Mouse (Mus musculus) E14TG2a.4 (cell line): ENCODE results near the gene Id2.

Source experiments
- CTCF ChIP-seq: conservative IDR thresholded peaks from 2 replicates; pipeline ENCODE4 v1.5.1; 2014; ENCODE audit warnings: low read length
- POU5F1 ChIP-seq: IDR thresholded peaks from 2 replicates; pipeline ENCODE4 v1.6.1; 2014; ENCODE audit warnings: low read length, borderline replicate concordance

DNA sequence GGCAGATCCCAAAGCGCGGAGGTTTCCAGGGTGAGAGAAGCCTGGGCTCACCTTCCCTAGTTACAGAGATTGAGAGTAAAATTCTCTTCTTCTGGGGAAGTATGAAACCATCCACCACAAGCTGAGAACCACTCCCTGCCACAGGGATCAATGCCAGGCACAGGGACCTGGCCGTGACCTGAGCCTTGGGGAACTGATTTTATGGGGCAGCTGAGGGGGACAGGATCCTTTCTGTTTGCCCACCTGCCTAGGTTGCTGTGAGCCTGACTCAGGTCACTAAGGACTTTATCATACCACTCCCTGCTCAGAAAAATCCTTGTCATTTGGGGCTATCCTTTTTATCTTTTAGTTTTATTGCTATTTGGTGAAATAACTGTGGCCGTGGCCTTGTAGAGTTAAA is 41.7 kb upstream of the Id2 start:
- no peak for TF ChIP-seq CTCF
- TF ChIP-seq POU5F1, result no peak
